Mouse (Mus musculus) stomach, postnatal 0 days (tissue): ENCODE measurements around the gene Casp9. TPM values are rescaled to one million over a fixed set of nuclear protein-coding genes. Genes with fewer than 3 reads are reported as not detected.
A peak's percentile ranks its signal among the peaks of the same experiment; 100 is the strongest.

Experiments
- ATAC-seq: fragments of 200-750 bp; cut with Nextera tagmentation; 2 replicates; pipeline ENCODE4 v1.8.0; 2017; ENCODE audit not compliant: low FRiP score, low TSS enrichment
- DNase-seq: peaks from one replicate; pipeline ENCODE4 v3.0.0-alpha.2; 2016; ENCODE audit warnings: low spot score
- H3K27ac ChIP-seq: fragments of 300-500 bp; sonication (generic); replicated peaks from 2 replicates; pipeline ENCODE4 v1.5.1; 2014; ENCODE audit warnings: mild to moderate bottlenecking, control low read depth
- H3K27me3 ChIP-seq: fragments of 300-500 bp; sonication (generic); 2 replicates; pipeline ENCODE4 v1.6.1; 2014; ENCODE audit warnings: low read length; ENCODE audit not compliant: control insufficient read depth, insufficient read depth
- H3K36me3 ChIP-seq: fragments of 300-500 bp; sonication (generic); 2 replicates; pipeline ENCODE4 v1.6.1; 2014; ENCODE audit warnings: low read length, mixed read lengths; ENCODE audit not compliant: control insufficient read depth, insufficient read depth
- H3K4me1 ChIP-seq: fragments of 300-500 bp; sonication (generic); replicated peaks from 2 replicates; pipeline ENCODE4 v1.6.1; 2014; ENCODE audit warnings: antibody characterized with exemption; ENCODE audit not compliant: control insufficient read depth, insufficient read depth
- H3K4me2 ChIP-seq: fragments of 300-500 bp; sonication (generic); replicated peaks from 2 replicates; pipeline ENCODE4 v1.6.1; 2014; ENCODE audit warnings: low read depth, mild to moderate bottlenecking, control low read depth, moderate library complexity
- H3K4me3 ChIP-seq: fragments of 300-500 bp; sonication (generic); 2 replicates; pipeline ENCODE4 v1.5.1; 2014; ENCODE audit warnings: low read depth, low read length, control low read depth
- H3K9ac ChIP-seq: fragments of 300-500 bp; sonication (generic); 2 replicates; pipeline ENCODE4 v1.6.1; 2014; ENCODE audit warnings: mild to moderate bottlenecking, low read length, control low read depth, mixed read lengths
- H3K9me3 ChIP-seq: fragments of 300-500 bp; sonication (generic); 2 replicates; pipeline ENCODE4 v1.6.1; 2016; ENCODE audit warnings: low read length; ENCODE audit not compliant: control insufficient read depth
- CTCF ChIP-seq: IDR thresholded peaks from 2 replicates; pipeline ENCODE4 v1.5.1; 2016; ENCODE audit warnings: antibody characterized with exemption, low read depth, mild to moderate bottlenecking, moderate library complexity
- EP300 ChIP-seq: optimal IDR thresholded peaks from 2 replicates; pipeline ENCODE3; 2016; ENCODE audit warnings: antibody characterized with exemption
- WGBS: fragments of 180-500 bp; shearing (Covaris S2); extraction: QIAGEN DNeasy Blood & Tissue Kit; methylation state at CpG from one replicate; pipeline ENCODE4 v1.1.7; 2014; 5-methylcytosine and 5-hydroxymethylcytosine counted together
- polyA plus RNA-seq: library from polyadenylated mRNA; unstranded; fragments of >200 nt; fragmentation: Nextera tagmentation; extraction: Ambion mirVana; gene quantifications from 2 replicates; pipeline ENCODE4 v1.2.1, GENCODE M21; 2015

Gene Casp9
- polyA plus RNA-seq, 1 experiment from 2014 or later: 9.8 TPM

DNA sequence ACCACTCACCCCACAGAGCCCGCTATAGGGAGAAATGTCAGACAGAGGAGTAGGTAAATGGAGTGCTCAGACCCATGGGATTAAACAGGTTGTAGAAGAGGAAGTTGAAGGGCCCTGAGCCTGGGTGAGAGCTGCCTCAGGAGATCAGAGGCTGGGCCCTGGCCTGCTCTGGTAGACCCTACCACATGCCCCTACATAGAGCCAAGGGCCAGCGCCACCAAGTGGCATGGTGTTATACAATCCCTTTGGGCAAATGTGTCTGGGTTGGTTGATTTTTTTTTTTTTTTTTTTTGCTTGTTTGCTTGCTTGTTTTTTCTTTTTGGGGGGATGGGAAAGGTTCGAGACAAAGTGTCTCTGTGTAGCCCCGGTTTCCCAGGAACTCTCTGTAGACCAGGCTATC lies 10.7 kb downstream of the Casp9 start:
- no peak overlapping the region for H3K4me2 ChIP-seq
- H3K27ac ChIP-seq: no peak overlapping the region
- no peaks in the 10 kb centered on the region for H3K27me3 ChIP-seq
- ATAC-seq (no peak), DNase-seq (no peak)
- 89% methylated on average over 4 of the region's 4 CpGs for WGBS
- H3K4me3 ChIP-seq: no peak overlapping the region
- TF ChIP-seq CTCF (no peak), EP300 (no peak)
- H3K4me1 ChIP-seq: no peaks in the 10 kb centered on the region
- H3K9me3 ChIP-seq: no peaks in the 10 kb centered on the region
- H3K36me3 ChIP-seq: peaks cover 25% of the 10 kb centered on the region; the same call in 1 of the 2 replicates
- no peak overlapping the region for H3K9ac ChIP-seq

DNA sequence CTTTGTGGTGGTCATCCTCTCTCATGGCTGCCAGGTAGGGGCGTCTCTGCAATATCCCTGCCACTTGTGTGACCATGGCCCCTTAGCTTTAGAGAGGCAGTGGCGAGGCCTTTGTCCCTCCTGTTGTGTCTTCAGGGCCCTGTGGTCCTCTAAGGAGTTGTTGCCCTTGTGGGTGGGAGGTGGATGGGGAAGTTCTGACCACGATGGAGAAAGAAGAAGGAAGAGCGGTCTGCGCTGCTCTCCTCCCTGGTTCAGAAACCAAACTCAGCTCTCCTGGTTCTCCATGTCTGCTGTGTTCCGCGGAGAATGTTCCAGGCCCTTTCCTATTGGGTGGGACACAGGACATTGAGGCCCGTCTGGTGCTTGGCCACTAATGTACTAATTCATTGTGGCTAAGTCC lies 12.5 kb downstream of the Casp9 start:
- Histone ChIP-seq H3K4me1 (no peaks in the 10 kb centered on the region), H3K4me2 (no peak overlapping the region), H3K36me3 (peaks cover 35% of the 10 kb centered on the region), H3K27ac (no peak overlapping the region), H3K9ac (no peak overlapping the region), H3K27me3 (no peaks in the 10 kb centered on the region), H3K9me3 (no peaks in the 10 kb centered on the region), H3K4me3 (no peak overlapping the region)
- TF ChIP-seq EP300 (no peak), CTCF (no peak)
- WGBS: 95% methylated on average over 8 of the region's 8 CpGs
- ATAC-seq (no peak), DNase-seq (no peak)

DNA sequence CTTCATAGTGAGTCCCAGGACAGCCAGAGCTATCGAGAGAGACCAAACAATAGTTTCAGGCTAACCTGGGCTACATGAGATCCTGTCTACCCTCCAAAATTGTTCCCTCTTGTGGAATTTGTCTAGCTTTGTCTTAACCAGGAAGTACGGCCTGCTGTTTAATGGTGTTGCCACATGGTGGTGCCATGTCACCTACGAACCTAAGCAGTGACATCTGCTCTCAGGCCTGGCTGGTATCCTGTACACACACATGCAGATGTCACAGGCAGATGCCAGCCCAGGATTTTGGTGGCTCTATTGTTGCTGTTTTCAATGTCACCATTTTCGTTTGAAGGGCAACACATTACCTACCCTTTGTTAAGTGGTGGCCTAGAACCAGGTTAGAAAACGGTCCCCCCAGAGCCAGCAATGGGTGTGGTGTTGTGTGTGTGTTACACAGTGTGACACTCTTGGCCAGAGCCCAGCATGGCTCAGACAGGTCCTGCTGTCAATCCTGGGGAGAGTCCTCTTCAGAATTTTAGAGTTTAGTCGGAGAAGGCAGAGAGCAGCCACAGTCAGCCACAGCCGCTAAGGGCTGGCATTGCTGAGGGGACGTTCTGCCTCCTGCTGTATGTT lies 16.5 kb downstream of the Casp9 start:
- H3K9me3 ChIP-seq: no peaks in the 10 kb centered on the region
- H3K4me1 ChIP-seq: no peaks in the 10 kb centered on the region
- H3K4me2 ChIP-seq: no peak overlapping the region
- TF ChIP-seq CTCF: peak; percentile 82
- TF ChIP-seq EP300: no peak
- no peak overlapping the region for H3K9ac ChIP-seq
- ATAC-seq (peak; percentile 56), DNase-seq (peak; percentile 68)
- H3K27ac ChIP-seq: no peak overlapping the region
- no peaks in the 10 kb centered on the region for H3K27me3 ChIP-seq
- H3K4me3 ChIP-seq: no peak overlapping the region
- 75% methylated on average over 8 of the region's 8 CpGs for WGBS
- H3K36me3 ChIP-seq: peaks cover 51% of the 10 kb centered on the region

DNA sequence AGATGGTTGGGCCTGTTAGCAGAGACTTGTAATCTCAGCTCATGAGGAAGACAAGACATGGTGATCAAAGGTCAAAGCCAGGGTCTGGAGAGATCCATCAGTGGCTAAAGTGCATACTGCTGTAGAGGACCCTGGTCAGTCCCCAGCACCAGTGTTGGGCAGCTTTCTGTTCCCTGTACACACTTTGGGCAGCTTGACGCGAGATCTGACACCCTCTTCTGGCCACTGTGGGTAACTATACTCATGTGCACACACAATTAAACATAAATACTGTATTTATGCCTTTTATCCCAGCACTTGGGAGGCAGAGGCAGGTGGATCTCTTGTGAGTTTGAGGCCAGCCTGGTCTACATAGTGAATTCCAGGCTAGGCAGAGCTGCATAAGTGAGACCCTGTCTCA lies 17.6 kb downstream of the Casp9 start:
- H3K9ac ChIP-seq: no peak overlapping the region
- no peak overlapping the region for H3K27ac ChIP-seq
- H3K4me2 ChIP-seq: no peak overlapping the region
- no peaks in the 10 kb centered on the region for H3K27me3 ChIP-seq
- TF ChIP-seq EP300 (no peak), CTCF (no peak)
- ATAC-seq: no peak
- H3K4me3 ChIP-seq: no peak overlapping the region
- no peaks in the 10 kb centered on the region for H3K4me1 ChIP-seq
- DNase-seq: no peak
- H3K9me3 ChIP-seq: no peaks in the 10 kb centered on the region
- 93% methylated on average over 2 of the region's 2 CpGs for WGBS
- peaks cover 43% of the 10 kb centered on the region for H3K36me3 ChIP-seq

DNA sequence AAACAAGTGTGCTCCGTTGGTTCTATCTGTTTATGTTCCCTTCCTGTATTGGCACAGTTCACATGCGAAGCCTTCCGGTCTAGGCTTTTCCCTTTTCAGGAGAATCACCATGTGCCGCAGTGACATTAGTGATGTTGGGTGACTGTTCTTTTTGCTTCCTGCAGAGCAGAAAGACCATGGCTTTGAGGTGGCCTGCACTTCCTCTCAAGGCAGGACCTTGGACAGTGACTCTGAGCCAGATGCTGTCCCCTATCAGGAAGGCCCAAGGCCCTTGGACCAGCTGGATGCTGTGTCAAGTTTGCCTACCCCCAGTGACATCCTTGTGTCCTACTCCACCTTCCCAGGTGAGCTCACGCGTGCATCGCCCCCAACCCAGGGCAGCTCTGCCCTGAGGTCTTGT lies 18.0 kb downstream of the Casp9 start:
- Histone ChIP-seq H3K27me3 (no peaks in the 10 kb centered on the region), H3K27ac (no peak overlapping the region), H3K4me1 (no peaks in the 10 kb centered on the region), H3K36me3 (peaks cover 43% of the 10 kb centered on the region), H3K9ac (no peak overlapping the region), H3K4me2 (no peak overlapping the region), H3K4me3 (no peak overlapping the region), H3K9me3 (no peaks in the 10 kb centered on the region)
- DNase-seq: no peak
- TF ChIP-seq CTCF (no peak), EP300 (no peak)
- ATAC-seq: no peak
- WGBS: 98% methylated on average over 7 of the region's 7 CpGs

DNA sequence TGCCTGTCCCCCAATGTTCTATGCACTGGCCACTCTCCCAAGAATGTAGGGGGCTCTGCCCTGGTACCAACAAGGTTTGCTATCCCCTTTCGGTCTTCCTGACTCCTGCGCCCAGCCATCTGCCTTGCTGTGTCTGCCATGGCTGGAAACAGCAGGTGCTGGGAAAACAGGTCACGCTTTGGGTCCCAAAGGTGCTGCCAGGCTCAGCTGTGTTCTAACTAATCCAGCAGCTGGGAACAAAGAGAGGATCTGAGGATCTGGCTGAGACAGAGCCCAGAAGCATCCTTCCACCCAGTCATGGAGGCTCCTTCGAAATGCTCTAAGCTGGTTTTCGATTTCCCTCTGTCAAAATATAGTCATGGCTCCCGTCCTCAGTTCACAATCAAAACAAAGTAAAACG lies 22.9 kb downstream of the Casp9 start:
- peaks cover 13% of the 10 kb centered on the region for H3K36me3 ChIP-seq
- H3K9me3 ChIP-seq: no peaks in the 10 kb centered on the region

More for the DNA sequence above, 22.9 kb downstream of the Casp9 start:
- Histone ChIP-seq H3K9ac (no peak overlapping the region), H3K27ac (no peak overlapping the region), H3K4me1 (no peaks in the 10 kb centered on the region), H3K4me3 (no peak overlapping the region), H3K27me3 (no peaks in the 10 kb centered on the region), H3K4me2 (no peak overlapping the region)
- WGBS: 90% methylated on average over 7 of the region's 7 CpGs
- TF ChIP-seq CTCF (no peak), EP300 (no peak)
- ATAC-seq (no peak), DNase-seq (no peak)
